Mouse (Mus musculus) liver, embryonic 15.5 days (tissue): Measurements from ENCODE around the gene Parp1. TPM values are rescaled to one million over a fixed set of nuclear protein-coding genes. Genes with fewer than 3 reads are reported as not detected.
"Not testable (repeated sequence)": the region's sequence is repeated elsewhere in the genome, so short reads cannot be mapped to it uniquely, and the experiment has no call there.

Source experiments
- ATAC-seq: fragments of 200-750 bp; cut with Nextera tagmentation; 2 replicates; pipeline ENCODE4 v1.8.0; 2017; ENCODE audit warnings: moderate number of reproducible peaks, mild to moderate bottlenecking, moderate library complexity; ENCODE audit not compliant: insufficient read depth
- H3K27ac ChIP-seq: fragments of 300-500 bp; sonication (generic); replicated peaks from 2 replicates; pipeline ENCODE4 v1.5.1; 2015; ENCODE audit warnings: mild to moderate bottlenecking, inconsistent platforms
- H3K27me3 ChIP-seq: fragments of 300-500 bp; sonication (generic); 2 replicates; pipeline ENCODE4 v1.6.1; 2015; ENCODE audit warnings: mild to moderate bottlenecking, inconsistent platforms
- H3K36me3 ChIP-seq: fragments of 300-500 bp; sonication (generic); replicated peaks from 2 replicates; pipeline ENCODE4 v1.6.1; 2015; ENCODE audit warnings: moderate library complexity, mild to moderate bottlenecking, inconsistent platforms
- H3K4me1 ChIP-seq: fragments of 300-500 bp; sonication (generic); replicated peaks from 2 replicates; pipeline ENCODE4 v1.6.1; 2015; ENCODE audit warnings: inconsistent platforms
- H3K4me2 ChIP-seq: fragments of 300-500 bp; sonication (generic); 2 replicates; pipeline ENCODE4 v1.6.1; 2015; ENCODE audit warnings: moderate library complexity, mild to moderate bottlenecking, inconsistent platforms
- H3K4me3 ChIP-seq: fragments of 300-500 bp; sonication (generic); replicated peaks from 2 replicates; pipeline ENCODE4 v1.5.1; 2015; ENCODE audit warnings: mild to moderate bottlenecking, inconsistent platforms
- H3K9ac ChIP-seq: fragments of 300-500 bp; sonication (generic); 2 replicates; pipeline ENCODE4 v1.6.1; 2015; ENCODE audit warnings: moderate library complexity, mild to moderate bottlenecking, inconsistent platforms
- H3K9me3 ChIP-seq: fragments of 300-500 bp; sonication (generic); replicated peaks from 2 replicates; pipeline ENCODE4 v1.6.1; 2016; ENCODE audit warnings: inconsistent platforms
- WGBS: fragments of 180-500 bp; shearing (Covaris S2); methylation state at CpG from one replicate; pipeline ENCODE4 v1.1.7; 2015; ENCODE audit warnings: mixed read lengths; ENCODE audit not compliant: insufficient replicate concordance; 5-methylcytosine and 5-hydroxymethylcytosine counted together
- polyA plus RNA-seq: library from polyadenylated mRNA; unstranded; fragments of >200 nt; fragmentation: Nextera tagmentation; extraction: Ambion mirVana; gene quantifications from 2 replicates; pipeline ENCODE4 v1.2.1, GENCODE M21; 2015

Parp1 gene
- polyA plus RNA-seq, 1 experiment from 2014 or later: 54.5 TPM

- Histone ChIP-seq H3K4me2 (no peak overlapping the region), H3K4me1 (no peaks in the 10 kb centered on the region; the same call in 1 of the 2 replicates), H3K27me3 (no peaks in the 10 kb centered on the region), H3K9ac (no peak overlapping the region), H3K27ac (no peak overlapping the region), H3K4me3 (no peak overlapping the region), H3K36me3 (peaks cover 59% of the 10 kb centered on the region), H3K9me3 (no peaks in the 10 kb centered on the region)
- ATAC-seq: 0 out of 2 replicates have a peak, but pooled peaks have one; percentile 15
- 40% methylated on average over 6 of the region's 6 CpGs for WGBS
Observed at GRCm38 (mm10) chr1:180601806-180602205, 33.1 kb downstream of the Parp1 start.

DNA sequence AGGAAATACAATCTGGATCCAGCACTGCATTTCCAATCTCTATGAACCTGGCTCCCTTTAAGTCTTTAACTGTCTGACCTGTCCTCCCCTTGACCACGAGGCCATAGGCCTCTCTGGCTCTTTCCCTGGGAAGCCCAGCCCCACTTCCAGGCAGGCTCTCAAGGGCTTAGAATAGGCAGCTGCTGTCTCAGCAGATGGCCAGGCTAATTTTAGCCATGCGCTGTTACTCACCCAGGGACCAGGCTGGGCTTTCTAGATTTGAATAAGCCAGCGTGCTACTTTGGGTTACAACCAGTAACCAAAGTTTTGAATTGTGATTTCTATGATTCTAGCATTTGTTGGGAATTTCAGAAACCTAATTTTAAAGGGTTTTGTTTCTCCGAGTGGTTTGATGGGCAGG lies 35.9 kb downstream of the Parp1 start:
- Histone ChIP-seq H3K4me2 (no peak overlapping the region), H3K4me1 (no peaks in the 10 kb centered on the region; the same call in 1 of the 2 replicates), H3K36me3 (peaks cover 31% of the 10 kb centered on the region), H3K27me3 (no peaks in the 10 kb centered on the region), H3K27ac (no peak overlapping the region), H3K9me3 (no peaks in the 10 kb centered on the region), H3K9ac (no peak overlapping the region), H3K4me3 (no peak overlapping the region)
- WGBS: 69% methylated on average over 4 of the region's 4 CpGs
- no peak for ATAC-seq

- Histone ChIP-seq H3K4me3 (no peak overlapping the region), H3K4me2 (no peak overlapping the region), H3K9me3 (no peaks in the 10 kb centered on the region), H3K4me1 (no peaks in the 10 kb centered on the region; the same call in 1 of the 2 replicates), H3K36me3 (peaks cover 16% of the 10 kb centered on the region), H3K27me3 (no peaks in the 10 kb centered on the region), H3K9ac (no peak overlapping the region), H3K27ac (no peak overlapping the region)
- 32% methylated on average over 3 of the region's 3 CpGs for WGBS
- no peak for ATAC-seq
Observed at GRCm38 (mm10) chr1:180606106-180606505, 37.4 kb downstream of the Parp1 start.

DNA sequence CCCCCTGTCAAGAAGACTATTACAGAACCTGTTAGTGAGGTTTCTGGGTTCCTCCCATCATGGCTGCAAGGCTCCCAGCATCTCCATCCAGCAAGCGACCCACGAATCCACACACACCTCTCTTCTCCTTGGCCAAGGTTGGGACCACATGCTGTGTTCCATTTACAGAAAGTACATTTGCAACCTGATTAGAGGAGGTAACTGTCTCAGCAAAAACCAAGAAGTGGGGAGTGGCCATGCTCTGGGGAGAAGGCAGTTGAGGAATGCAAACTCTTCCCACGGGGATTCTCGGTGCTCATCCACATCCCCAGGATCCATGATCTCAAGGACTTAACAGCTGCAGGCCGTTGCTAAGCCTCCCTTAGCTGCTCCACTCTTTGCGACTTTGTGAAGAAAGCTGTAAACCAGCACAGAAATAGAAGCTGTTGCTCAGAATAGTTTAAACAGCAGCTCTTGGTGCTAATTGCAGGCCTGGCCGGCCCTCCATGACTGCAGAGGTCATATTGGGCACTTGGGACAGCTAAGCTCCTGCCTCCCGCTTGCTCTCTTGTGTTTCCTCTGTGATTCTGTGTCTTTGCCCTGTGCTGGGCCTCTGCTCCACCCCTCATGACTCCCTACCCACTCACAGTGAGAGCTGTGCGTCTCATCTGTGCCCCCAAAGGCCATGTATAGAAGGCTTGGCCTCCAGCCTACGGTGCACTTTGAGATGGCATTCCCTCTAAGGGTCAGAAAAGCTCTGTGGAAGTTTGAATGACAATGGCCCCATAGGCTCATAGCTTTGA lies 38.3 kb downstream of the Parp1 start:
- Histone ChIP-seq H3K27ac (no peak overlapping the region), H3K4me1 (no peaks in the 10 kb centered on the region), H3K4me2 (no peak overlapping the region), H3K9me3 (0 out of 2 replicates have a peak, but pooled peaks cover 5% of the 10 kb centered on the region), H3K27me3 (no peaks in the 10 kb centered on the region), H3K9ac (no peak overlapping the region), H3K36me3 (peaks cover 9% of the 10 kb centered on the region; the same call in 1 of the 2 replicates), H3K4me3 (no peak overlapping the region)
- no peak for ATAC-seq
- WGBS: 61% methylated on average over 10 of the region's 10 CpGs

DNA sequence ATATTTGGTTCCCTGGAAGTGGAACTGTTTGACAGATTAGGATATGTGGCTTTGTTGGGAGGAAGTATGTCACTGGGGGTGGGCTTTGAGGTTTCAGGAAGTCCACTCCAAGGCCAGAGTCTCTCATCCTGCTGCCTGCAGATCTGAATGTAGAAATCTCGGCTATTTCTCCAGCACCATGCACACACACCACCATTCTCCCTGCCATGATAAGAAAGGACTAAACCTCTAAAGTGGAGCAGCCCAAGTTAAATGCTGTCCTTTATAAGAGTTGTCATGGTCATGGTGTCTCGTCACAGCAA lies 38.8 kb downstream of the Parp1 start:
- H3K27ac ChIP-seq: no peak overlapping the region
- WGBS: 37% methylated on average over 2 of the region's 2 CpGs
- no peak overlapping the region for H3K9ac ChIP-seq
- H3K4me3 ChIP-seq: no peak overlapping the region
- peaks cover 9% of the 10 kb centered on the region; the same call in 1 of the 2 replicates for H3K36me3 ChIP-seq
- H3K27me3 ChIP-seq: no peaks in the 10 kb centered on the region
- H3K4me2 ChIP-seq: no peak overlapping the region
- H3K9me3 ChIP-seq: 0 out of 2 replicates have a peak, but pooled peaks cover 5% of the 10 kb centered on the region
- no peak for ATAC-seq
- H3K4me1 ChIP-seq: no peaks in the 10 kb centered on the region

- not testable (repeated sequence) for H3K9ac ChIP-seq, ATAC-seq, H3K4me3 ChIP-seq, H3K36me3 ChIP-seq, H3K27me3 ChIP-seq, H3K4me1 ChIP-seq, H3K27ac ChIP-seq, H3K9me3 ChIP-seq, H3K4me2 ChIP-seq
- WGBS: 85% methylated on average over 11 of the region's 14 CpGs
Observed at GRCm38 (mm10) chr1:180611842-180612241, 43.1 kb downstream of the Parp1 start.

GRCm38 (mm10) chr1:180616762-180617161 lies 48.0 kb downstream of the Parp1 start:
- 72% methylated on average over 3 of the region's 3 CpGs for WGBS
- Histone ChIP-seq H3K27ac (no peak overlapping the region), H3K4me3 (no peak overlapping the region), H3K9me3 (0 out of 2 replicates have a peak, but pooled peaks cover under 1% of the 10 kb centered on the region), H3K9ac (no peak overlapping the region), H3K36me3 (no peaks in the 10 kb centered on the region), H3K4me2 (no peak overlapping the region), H3K27me3 (no peaks in the 10 kb centered on the region), H3K4me1 (no peaks in the 10 kb centered on the region)
- ATAC-seq: no peak

DNA sequence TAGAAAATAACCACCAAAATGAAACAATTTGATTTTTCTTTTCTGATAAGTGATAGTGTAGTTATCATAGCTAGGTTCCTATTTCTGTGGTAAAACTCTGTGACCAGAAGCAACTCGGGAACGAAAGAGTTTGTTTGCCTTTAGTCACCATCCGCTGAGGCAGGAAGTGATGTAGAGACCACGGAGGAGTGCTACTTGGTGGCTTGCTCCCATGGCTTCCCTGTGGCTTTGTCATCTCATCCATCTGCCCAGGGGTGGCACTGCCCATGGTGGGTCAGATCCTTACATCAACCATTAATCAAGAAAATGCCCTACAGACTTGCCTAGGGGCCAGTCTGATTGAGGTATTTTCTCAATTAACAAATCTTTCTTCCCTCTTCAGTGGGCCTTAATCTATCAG lies 53.7 kb downstream of the Parp1 start:
- H3K9me3 ChIP-seq: no peaks in the 10 kb centered on the region; the same call in 1 of the 2 replicates
- no peak overlapping the region for H3K4me2 ChIP-seq
- H3K4me1 ChIP-seq: no peaks in the 10 kb centered on the region
- 31% methylated on average over 4 of the region's 4 CpGs for WGBS
- H3K27me3 ChIP-seq: no peaks in the 10 kb centered on the region
- H3K9ac ChIP-seq: no peak overlapping the region
- H3K4me3 ChIP-seq: no peak overlapping the region
- no peak overlapping the region for H3K27ac ChIP-seq
- no peaks in the 10 kb centered on the region for H3K36me3 ChIP-seq
- ATAC-seq: no peak

DNA sequence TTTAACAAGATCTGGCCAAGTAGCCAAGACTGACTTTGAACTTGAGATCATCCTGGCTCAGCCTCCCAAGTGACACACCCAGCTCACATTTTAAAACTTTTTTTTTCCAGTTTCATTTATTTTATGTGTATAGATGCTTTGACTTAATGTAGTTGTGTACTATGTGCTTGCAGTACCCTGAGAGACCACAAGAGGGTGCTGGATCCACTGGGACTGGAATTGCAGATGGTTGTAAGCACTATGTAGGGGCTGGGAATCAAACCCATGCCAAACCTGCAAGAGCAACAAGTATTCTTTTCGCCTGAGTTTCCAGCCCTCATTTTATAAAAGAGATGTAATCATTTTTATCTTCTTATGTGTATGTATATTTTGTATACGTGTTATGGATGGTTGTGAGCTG lies 55.2 kb downstream of the Parp1 start:
- Histone ChIP-seq H3K27ac (no peak overlapping the region), H3K27me3 (no peaks in the 10 kb centered on the region), H3K4me2 (no peak overlapping the region), H3K36me3 (no peaks in the 10 kb centered on the region), H3K4me1 (no peaks in the 10 kb centered on the region), H3K9me3 (no peaks in the 10 kb centered on the region; the same call in 1 of the 2 replicates), H3K4me3 (no peak overlapping the region), H3K9ac (no peak overlapping the region)
- WGBS: 69% methylated on average over 2 of the region's 2 CpGs
- ATAC-seq: no peak

GRCm38 (mm10) chr1:180626141-180626540 lies 57.4 kb downstream of the Parp1 start:
- no peaks in the 10 kb centered on the region for H3K27me3 ChIP-seq
- H3K36me3 ChIP-seq: no peaks in the 10 kb centered on the region
- no peaks in the 10 kb centered on the region for H3K4me1 ChIP-seq
- no peak overlapping the region for H3K4me3 ChIP-seq
- no peak for ATAC-seq
- H3K4me2 ChIP-seq: no peak overlapping the region
- no peaks in the 10 kb centered on the region; the same call in 1 of the 2 replicates for H3K9me3 ChIP-seq
- H3K9ac ChIP-seq: no peak overlapping the region
- no peak overlapping the region for H3K27ac ChIP-seq
- 70% methylated on average over 2 of the region's 2 CpGs for WGBS

GRCm38 (mm10) chr1:180637796-180638195 lies 69.1 kb downstream of the Parp1 start:
- not testable (repeated sequence) for H3K27ac ChIP-seq, H3K9ac ChIP-seq, H3K4me3 ChIP-seq, H3K36me3 ChIP-seq, H3K4me2 ChIP-seq, H3K9me3 ChIP-seq, ATAC-seq, H3K27me3 ChIP-seq
- WGBS: 67% methylated on average over 2 of the region's 2 CpGs
- H3K4me1 ChIP-seq: peaks cover 24% of the 10 kb centered on the region
